8 mouse cellular contexts compared by ENCODE assay signal in the genomic region with DNA sequence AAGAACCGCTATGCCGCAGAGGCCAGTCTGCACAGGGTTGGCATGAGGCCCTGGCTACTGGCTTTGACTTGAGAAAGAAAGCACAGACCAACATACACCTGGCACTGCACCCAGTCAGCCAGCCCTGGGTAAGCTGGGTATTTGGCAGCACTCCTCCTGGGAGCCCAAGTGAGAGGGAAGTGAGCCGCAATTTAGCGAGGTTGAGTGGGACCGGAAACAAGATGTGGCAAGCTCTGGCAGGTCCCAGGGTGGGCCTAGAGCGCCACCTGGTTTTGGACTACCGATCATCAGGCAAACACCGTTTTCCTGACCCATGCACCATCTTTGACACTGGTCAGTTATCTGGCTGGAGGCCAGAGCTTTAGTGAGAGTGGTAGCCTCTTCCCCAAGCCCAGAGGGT. TPM values are rescaled to one million over a fixed set of nuclear protein-coding genes. Genes with fewer than 3 reads are reported as not detected.
DNase-seq lines count a peak whose midpoint lies in the region; ATAC-seq and TF ChIP-seq lines count a peak whose summit lies in the region.

No protein-coding gene starts in this region.

- DNase-seq in MEL (ENCODE audit: low read depth, low spot score) = peak; percentile 50
- DNase-seq in brain, embryonic 14.5 days (ENCODE audit: low read depth) = peak; percentile 86
- peak; percentile 72 for DNase-seq in forebrain, embryonic 14.5 days (ENCODE audit: low spot score)
- peak; percentile 64 for DNase-seq in heart, postnatal 4 days
- DNase-seq in layer of hippocampus, postnatal 14 days (ENCODE audit: low spot score in 2 of 2) = peak; percentile 36 to 55
- peak; percentile 74 for DNase-seq in lung, postnatal 14 days
- peak; percentile 38 for DNase-seq in ovary, postnatal 14 days (ENCODE audit: low spot score)
- DNase-seq in urinary bladder, postnatal 14 days (ENCODE audit: low spot score) = peak; percentile 66

- no peak overlapping the region for H3K4me3 ChIP-seq in MEL (ENCODE audit: control insufficient read depth in 1 of 2, insufficient read depth in 1 of 2, low read depth in 2 of 2, low read length in 2 of 2)
- H3K4me3 ChIP-seq in forebrain, embryonic 14.5 days (ENCODE audit: low read depth, low read length) = no peak overlapping the region

- TF ChIP-seq POLR2A in MEL (IDR thresholded peaks at IDR 0.05; ENCODE audit: control insufficient read depth in 1 of 2, insufficient read depth in 1 of 2, low read depth in 1 of 2, low read length in 2 of 2, poor library complexity in 1 of 2) = no peak
- TF ChIP-seq POLR2A in brain, embryonic 14.5 days (IDR thresholded peaks at IDR 0.05; ENCODE audit: borderline replicate concordance, extremely low read depth, insufficient read depth, insufficient read length, poor library complexity, severe bottlenecking) = no peak

- H3K79me2 ChIP-seq in MEL (ENCODE audit: control insufficient read depth, insufficient read depth, low read length, poor library complexity) = no peaks in the 10 kb centered on the region

- TF ChIP-seq EP300 in MEL (IDR thresholded peaks at IDR 0.05; ENCODE audit: low read depth in 1 of 2, low read length in 2 of 2) = no peak

- peak; percentile 86 for TF ChIP-seq RAD21 in MEL (IDR thresholded peaks at IDR 0.05; ENCODE audit: low read depth, low read length)

- ATAC-seq in forebrain, embryonic 14.5 days = peak; percentile 74; the same call in 1 of the 2 replicates

- H3K4me1 ChIP-seq in MEL (ENCODE audit: control insufficient read depth in 1 of 2, insufficient read depth in 2 of 2, low read length in 2 of 2) = no peaks in the 10 kb centered on the region
- no peaks in the 10 kb centered on the region; the same call in 1 of the 2 replicates for H3K4me1 ChIP-seq in forebrain, embryonic 14.5 days (ENCODE audit: control insufficient read depth, insufficient read depth, low read length)

- H3K36me3 ChIP-seq in MEL (ENCODE audit: control insufficient read depth in 1 of 2, insufficient read depth in 2 of 2, low read length in 2 of 2) = no peaks in the 10 kb centered on the region
- no peaks in the 10 kb centered on the region for H3K36me3 ChIP-seq in forebrain, embryonic 14.5 days (ENCODE audit: control insufficient read depth, insufficient read depth, low read length)

- TF ChIP-seq CTCF in MEL (IDR thresholded peaks at IDR 0.05 in 2 of 3, conservative IDR thresholded peaks at IDR 0.05 in 1 of 3; ENCODE audit: control insufficient read depth in 1 of 3, insufficient read depth in 1 of 3, low read depth in 2 of 3, low read length in 3 of 3, poor library complexity in 1 of 3, severe bottlenecking in 1 of 3) = peak; percentile 68 to 80 (median 76)
- TF ChIP-seq CTCF in brain, embryonic 14.5 days (IDR thresholded peaks at IDR 0.05; ENCODE audit: borderline replicate concordance, extremely low read depth, insufficient read depth, insufficient read length) = peak; percentile 52; the same call in 1 of the 2 replicates

- WGBS in forebrain, embryonic 14.5 days = 14% methylated on average over 8 of the region's 8 CpGs

- no peak overlapping the region for H3K4me2 ChIP-seq in forebrain, embryonic 14.5 days (ENCODE audit: low read length)

- no peak overlapping the region for H3K9ac ChIP-seq in MEL (ENCODE audit: control insufficient read depth, low read depth, low read length, poor library complexity, severe bottlenecking)
- no peak overlapping the region for H3K9ac ChIP-seq in forebrain, embryonic 14.5 days (ENCODE audit: low read length)

- no peaks in the 10 kb centered on the region for H3K27me3 ChIP-seq in MEL (ENCODE audit: control insufficient read depth in 1 of 2, insufficient read depth in 2 of 2, low read length in 2 of 2)
- no peaks in the 10 kb centered on the region for H3K27me3 ChIP-seq in forebrain, embryonic 14.5 days (replicated peaks; ENCODE audit: control insufficient read depth, insufficient read depth, low read length)

- no peak overlapping the region for H3K27ac ChIP-seq in MEL (ENCODE audit: control insufficient read depth, low read depth, low read length)
- no peak overlapping the region for H3K27ac ChIP-seq in forebrain, embryonic 14.5 days (ENCODE audit: low read depth, low read length)

- H3K9me3 ChIP-seq in MEL (replicated peaks; ENCODE audit: insufficient read depth, low read length) = no peaks in the 10 kb centered on the region
- H3K9me3 ChIP-seq in forebrain, embryonic 14.5 days (replicated peaks; ENCODE audit: control insufficient read depth, low read length) = no peaks in the 10 kb centered on the region

TF ChIP-seq in MEL, 35 proteins besides CTCF, POLR2A, EP300 and RAD21:
- TF ChIP-seq GATA1 (IDR thresholded peaks at IDR 0.05; ENCODE audit: low read depth, low read length) = no peak
- no peak for TF ChIP-seq USF1 (IDR thresholded peaks at IDR 0.05; ENCODE audit: low read depth, low read length)
- TF ChIP-seq ZC3H11A (IDR thresholded peaks at IDR 0.05; ENCODE audit: low read depth, low read length) = peak; percentile 64
- no peak for TF ChIP-seq ZMIZ1 (IDR thresholded peaks at IDR 0.05; ENCODE audit: low read depth, low read length)
- TF ChIP-seq MAX (IDR thresholded peaks at IDR 0.05; ENCODE audit: low read length) = no peak
- TF ChIP-seq TBP (IDR thresholded peaks at IDR 0.05; ENCODE audit: low read depth, low read length) = no peak
- TF ChIP-seq GABPA (IDR thresholded peaks at IDR 0.05; ENCODE audit: low read depth, low read length) = no peak
- TF ChIP-seq USF2 (IDR thresholded peaks at IDR 0.05; ENCODE audit: borderline replicate concordance in 1 of 2, insufficient read depth in 1 of 2, low read depth in 1 of 2, low read length in 2 of 2) = no peak
- no peak for TF ChIP-seq BHLHE40 (IDR thresholded peaks at IDR 0.05; ENCODE audit: borderline replicate concordance, low read depth, low read length)
- TF ChIP-seq SMC3 (IDR thresholded peaks at IDR 0.05; ENCODE audit: low read depth, low read length) = peak; percentile 73
TF ChIP-seq in MEL: peak in this region for 2.

RNA-seq across cellular contexts. Expression of a gene that starts 38.7 kb away (rescaled TPM):
- total RNA-seq in MEL (2012; rRNA removed) = 106 and 111 TPM in 2 replicates
- 100 to 1,000 TPM in 1 of 2 experiments, not detected in 1; 120 TPM for polyA plus RNA-seq in MEL (2012; ENCODE audit: insufficient read depth in 1 of 2, insufficient read length in 2 of 2, low read depth in 1 of 2, low replicate concordance in 2 of 2, missing spikeins in 1 of 2)
- polyA plus RNA-seq in brain, embryonic 14.5 days (2012; rRNA removed) = 24.0 and 31.2 TPM in 2 replicates
- polyA plus RNA-seq in forebrain, embryonic 14.5 days (2014; fragmentation: Nextera tagmentation; extraction: Ambion mirVana) = 68.9 and 72.4 TPM in 2 replicates
- total RNA-seq in heart, postnatal 4 days (2021) = 10 to 100 TPM; 46.0 to 47.7 TPM
- total RNA-seq in layer of hippocampus, postnatal 14 days (2021) = 10 to 100 TPM; 14.1 to 18.9 TPM
